Mouse (Mus musculus) right cerebral cortex, postnatal 14 days (tissue): Measurements from ENCODE around the gene Il17ra.

Experiments
- DNase-seq: peaks from one replicate; pipeline ENCODE4 v3.0.0; 2022

Il17ra gene

GRCm38 (mm10) chr6:120472455-120473140 lies 9.6 kb downstream of the Il17ra start:
- no peak for DNase-seq

GRCm38 (mm10) chr6:120473427-120473826 lies 10.4 kb downstream of the Il17ra start:
- no peak for DNase-seq

GRCm38 (mm10) chr6:120475288-120475687 lies 12.2 kb downstream of the Il17ra start:
- DNase-seq, result no peak

- DNase-seq, result no peak
Observed at GRCm38 (mm10) chr6:120479302-120479701, 16.3 kb downstream of the Il17ra start.

- DNase-seq, result no peak
Observed at GRCm38 (mm10) chr6:120480361-120480760, 17.3 kb downstream of the Il17ra start.

GRCm38 (mm10) chr6:120481538-120481937 lies 18.5 kb downstream of the Il17ra start:
- peak; percentile 59 for DNase-seq

- DNase-seq, result no peak
Observed at GRCm38 (mm10) chr6:120482021-120482420, 19.0 kb downstream of the Il17ra start.

- no peak for DNase-seq
Observed at GRCm38 (mm10) chr6:120482756-120483155, 19.7 kb downstream of the Il17ra start.

- DNase-seq, result peak; percentile 60
Observed at GRCm38 (mm10) chr6:120483211-120483626, 20.2 kb downstream of the Il17ra start.

GRCm38 (mm10) chr6:120485038-120485437 lies 22.0 kb downstream of the Il17ra start:
- no peak for DNase-seq

- DNase-seq, result no peak
Observed at GRCm38 (mm10) chr6:120486051-120486510, 23.0 kb downstream of the Il17ra start.

- no peak for DNase-seq
Observed at GRCm38 (mm10) chr6:120488647-120489046, 25.6 kb downstream of the Il17ra start.

- no peak for DNase-seq
Observed at GRCm38 (mm10) chr6:120489461-120489860, 26.4 kb downstream of the Il17ra start.

- no peak for DNase-seq
Observed at GRCm38 (mm10) chr6:120491064-120491463, 28.0 kb downstream of the Il17ra start.

GRCm38 (mm10) chr6:120491862-120492498 lies 28.9 kb downstream of the Il17ra start:
- no peak for DNase-seq

- peak; percentile 62 for DNase-seq
Observed at GRCm38 (mm10) chr6:120492499-120493373, 29.7 kb downstream of the Il17ra start.

GRCm38 (mm10) chr6:120493374-120494181 lies 30.5 kb downstream of the Il17ra start, which contains the start of gene Tmem121b:
Gene Tmem121b (minus strand): TSS chr6:120493807.
- peak; percentile 90 for DNase-seq

GRCm38 (mm10) chr6:120496544-120496943 lies 33.5 kb downstream of the Il17ra start:
- DNase-seq, result no peak

- no peak for DNase-seq
Observed at GRCm38 (mm10) chr6:120504051-120504450, 41.0 kb downstream of the Il17ra start.

GRCm38 (mm10) chr6:120505531-120505930 lies 42.5 kb downstream of the Il17ra start:
- peak; percentile 55 for DNase-seq

- no peak for DNase-seq
Observed at GRCm38 (mm10) chr6:120508645-120509044, 45.6 kb downstream of the Il17ra start.

- no peak for DNase-seq
Observed at GRCm38 (mm10) chr6:120509975-120510374, 46.9 kb downstream of the Il17ra start.
